Mouse (Mus musculus) heart, embryonic 13.5 days (tissue): ENCODE results near the gene Gpc5. TPM values are rescaled to one million over a fixed set of nuclear protein-coding genes. Genes with fewer than 3 reads are reported as not detected.

Experiments
- microRNA counts: library from miRNA; unstranded; fragments of <30 nt; microRNA quantifications from one replicate; lab custom pipeline; 2016
- microRNA-seq: library from miRNA; unstranded; fragments of <30 nt; microRNA quantifications from one replicate; pipeline ENCODE4, GENCODE M21; 2016
- polyA plus RNA-seq: library from polyadenylated mRNA; unstranded; fragments of >200 nt; fragmentation: Nextera tagmentation; extraction: Ambion mirVana; gene quantifications from 2 replicates; pipeline ENCODE4 v1.2.1, GENCODE M21; 2015

The Gpc5 gene
- polyA plus RNA-seq, 1 experiment from 2014 or later: 0.19 TPM

MicroRNA genes within 50 kb of the gene (microRNA counts, 519-probe panel; counts per million panel counts)
- microRNA mmu-miR-18a (lab: Ali Mortazavi, UCI) (3,721 counts per million, percentile 72 among the panel's probes with 10 or more counts), microRNA mmu-miR-19a (lab: Ali Mortazavi, UCI) (6,981 counts per million, percentile 97 among the panel's probes with 10 or more counts), microRNA mmu-miR-19b (lab: Ali Mortazavi, UCI) (6,191 counts per million, percentile 94 among the panel's probes with 10 or more counts), microRNA mmu-miR-20a+mmu-miR-20b (lab: Ali Mortazavi, UCI) (7,332 counts per million, percentile 99 among the panel's probes with 10 or more counts), microRNA mmu-miR-92a (lab: Ali Mortazavi, UCI) (209 counts per million, percentile 61 among the panel's probes with 10 or more counts)

Small RNAs within 50 kb of the gene (microRNA-seq; reads per million reads assigned to microRNA genes)
- 25,595 reads per million, percentile 98 among the genes with 10 or more reads in this experiment for gene Mir17
- gene Mir18: 3,555 reads per million, percentile 90 among the genes with 10 or more reads in this experiment
- 31.2 reads per million, percentile 39 among the genes with 10 or more reads in this experiment for gene Mir19a
- gene Mir19b-1: 6.1 reads per million, percentile 22 among the genes with 10 or more reads in this experiment
- 10,890 reads per million, percentile 95 among the genes with 10 or more reads in this experiment for gene Mir20a
- gene Mir92-1: 2,239 reads per million, percentile 85 among the genes with 10 or more reads in this experiment
